Mouse (Mus musculus) liver, embryonic 14.5 days (tissue): ENCODE measurements around the gene Slc17a5. TPM values are rescaled to one million over a fixed set of nuclear protein-coding genes. Genes with fewer than 3 reads are reported as not detected.

Experiments used
- ATAC-seq: fragments of 200-750 bp; cut with Nextera tagmentation; 2 replicates; pipeline ENCODE4 v1.8.0; 2017; ENCODE audit warnings: moderate number of reproducible peaks, mild to moderate bottlenecking, moderate library complexity; ENCODE audit not compliant: insufficient read depth
- DNase-seq, 3 experiments: peaks; one replicate each; pipeline ENCODE4 v3.0.0-alpha.2; 2012 to 2013; ENCODE audit warnings: low read depth in 3 of 3, low spot score in 3 of 3
- H3K27ac ChIP-seq: fragments of 300-500 bp; sonication (generic); 2 replicates; pipeline ENCODE4 v1.5.1; 2014; ENCODE audit warnings: moderate library complexity, mild to moderate bottlenecking, control low read depth, inconsistent platforms
- H3K27me3 ChIP-seq: fragments of 300-500 bp; sonication (generic); 2 replicates; pipeline ENCODE4 v1.6.1; 2014; ENCODE audit warnings: mild to moderate bottlenecking, low read length, moderate library complexity; ENCODE audit not compliant: control insufficient read depth, insufficient read depth
- H3K36me3 ChIP-seq: fragments of 300-500 bp; sonication (generic); replicated peaks from 2 replicates; pipeline ENCODE4 v1.6.1; 2014; ENCODE audit warnings: low read depth; ENCODE audit not compliant: control insufficient read depth, insufficient read depth
- H3K4me1 ChIP-seq, 2 experiments: fragments of 200-500 bp in 1 of 2; fragments of 300-500 bp in 1 of 2; sonication (generic) in 1 of 2; replicated peaks; 2 replicates each; pipeline ENCODE4 v1.6.1; 2012 to 2014; ENCODE audit warnings: antibody characterized with exemption in 1 of 2, inconsistent platforms in 1 of 2, low read length in 1 of 2; ENCODE audit not compliant: control insufficient read depth in 2 of 2, insufficient read depth in 2 of 2
- H3K4me2 ChIP-seq: fragments of 300-500 bp; sonication (generic); 2 replicates; pipeline ENCODE4 v1.6.1; 2014; ENCODE audit warnings: low read depth, mild to moderate bottlenecking, control low read depth, moderate library complexity
- H3K4me3 ChIP-seq, 2 experiments: fragments of 200-500 bp in 1 of 2; fragments of 300-500 bp in 1 of 2; sonication (generic) in 1 of 2; 2 replicates each; pipeline ENCODE4 v1.5.1; 2012 to 2014; ENCODE audit warnings: low read depth in 2 of 2, low read length in 2 of 2, mild to moderate bottlenecking in 2 of 2, control low read depth in 1 of 2, inconsistent platforms in 1 of 2, moderate library complexity in 1 of 2; ENCODE audit not compliant: insufficient read depth in 1 of 2
- H3K9ac ChIP-seq: fragments of 300-500 bp; sonication (generic); replicated peaks from 2 replicates; pipeline ENCODE4 v1.6.1; 2014; ENCODE audit warnings: mild to moderate bottlenecking, control low read depth, moderate library complexity
- H3K9me3 ChIP-seq: fragments of 300-500 bp; sonication (generic); 2 replicates; pipeline ENCODE4 v1.6.1; 2016; ENCODE audit warnings: low read length, mixed read lengths; ENCODE audit not compliant: control insufficient read depth
- CTCF ChIP-seq: IDR thresholded peaks from 2 replicates; pipeline ENCODE4 v1.5.1; 2016; ENCODE audit warnings: antibody characterized with exemption, low read depth, control low read depth
- EP300 ChIP-seq: IDR thresholded peaks from 2 replicates; pipeline ENCODE4 v1.6.1; 2016; ENCODE audit warnings: antibody characterized with exemption, low read depth
- WGBS: fragments of 180-500 bp; shearing (Covaris S2); extraction: QIAGEN DNeasy Blood & Tissue Kit; methylation state at CpG from one replicate; pipeline ENCODE4 v1.1.7; 2014; ENCODE audit not compliant: insufficient replicate concordance; 5-methylcytosine and 5-hydroxymethylcytosine counted together
- polyA plus RNA-seq, 2 experiments: library from polyadenylated mRNA; depleted of rRNA in 1 of 2; stranded (reverse) in 1 of 2; unstranded in 1 of 2; fragments of >200 nt; fragmentation: Nextera tagmentation in 1 of 2; extraction: Ambion mirVana in 1 of 2; gene quantifications; 2 replicates each; pipeline versions ENCODE4 v1.2.1 to v1.2.3; 2012 to 2014

The Slc17a5 gene
- polyA plus RNA-seq, 2 experiments = 2.4 to 3.8 TPM

DNA sequence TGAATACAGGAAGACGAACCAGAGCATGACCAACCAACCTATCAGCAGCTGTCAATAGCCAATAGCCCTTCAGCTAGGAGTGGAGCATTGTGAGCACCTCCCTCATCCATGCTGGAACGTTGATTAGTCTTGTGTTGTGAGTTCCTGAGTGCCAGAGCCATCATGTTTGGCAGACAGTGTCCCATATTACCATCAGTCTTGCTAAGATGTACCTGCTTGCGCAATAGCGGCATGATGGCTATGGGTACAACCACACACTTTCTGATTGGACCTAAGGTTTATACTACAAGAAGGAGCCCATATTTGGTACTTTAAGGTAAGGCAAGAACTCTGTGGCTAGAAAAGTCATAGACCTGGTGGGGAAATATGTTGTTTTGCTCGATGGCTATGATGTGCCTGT is 76.1 kb downstream of the Slc17a5 start:
- WGBS = 78% methylated on average over 5 of the region's 5 CpGs
- TF ChIP-seq EP300 (no peak), CTCF (no peak)
- H3K27ac ChIP-seq = no peak overlapping the region

DNA sequence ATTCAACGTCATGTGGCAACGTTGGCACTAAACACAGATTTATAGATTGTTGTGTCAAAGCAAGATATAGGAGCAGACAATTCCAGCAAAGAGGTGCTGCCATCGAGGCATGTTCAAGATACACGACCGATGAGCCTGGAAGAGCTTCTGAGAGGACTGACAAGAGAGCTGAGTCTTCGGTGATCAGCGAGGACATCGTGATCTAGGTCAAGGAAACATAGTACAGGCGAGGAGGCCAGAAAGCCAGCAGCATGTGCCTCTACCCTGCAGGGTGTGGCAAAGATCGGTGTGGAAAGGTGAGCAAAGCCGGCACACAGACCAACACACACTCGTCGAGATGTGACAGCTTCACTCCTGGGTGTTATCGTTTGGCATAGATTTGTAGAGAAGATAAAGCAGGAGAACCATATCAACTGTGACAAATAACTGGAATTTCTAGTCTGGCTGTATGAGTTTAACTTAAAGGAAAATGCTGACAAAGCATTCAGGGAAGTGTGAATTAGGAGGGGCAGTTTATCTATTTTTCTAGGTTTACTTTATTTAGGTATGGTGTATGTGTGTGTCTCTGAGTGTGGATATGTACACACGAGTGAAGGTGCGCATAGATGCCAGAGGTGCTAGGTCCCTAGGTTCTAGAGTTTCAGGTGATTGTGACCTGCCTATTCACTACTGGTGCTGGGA is 79.6 kb downstream of the Slc17a5 start:
- H3K4me3 ChIP-seq = no peak overlapping the region
- H3K36me3 ChIP-seq = no peaks in the 10 kb centered on the region
- H3K4me1 ChIP-seq = peaks cover 10 to 13% of the 10 kb centered on the region in 2 experiments
- WGBS = 64% methylated on average over 16 of the region's 16 CpGs
- no peaks in the 10 kb centered on the region for H3K27me3 ChIP-seq
- no peak overlapping the region for H3K27ac ChIP-seq
- no peak for TF ChIP-seq EP300
- no peak for TF ChIP-seq CTCF
- no peak for DNase-seq
- no peaks in the 10 kb centered on the region for H3K9me3 ChIP-seq
- no peak overlapping the region for H3K4me2 ChIP-seq
- no peak for ATAC-seq
- no peak overlapping the region for H3K9ac ChIP-seq

More for the DNA sequence above, 76.1 kb downstream of the Slc17a5 start:
- Histone ChIP-seq H3K36me3 (no peaks in the 10 kb centered on the region), H3K4me1 (peaks cover 13 to 26% of the 10 kb centered on the region in 2 experiments), H3K4me2 (no peak overlapping the region), H3K9ac (no peak overlapping the region), H3K4me3 (no peak overlapping the region), H3K27me3 (no peaks in the 10 kb centered on the region), H3K9me3 (no peaks in the 10 kb centered on the region)
- DNase-seq (no peak), ATAC-seq (no peak)

DNA sequence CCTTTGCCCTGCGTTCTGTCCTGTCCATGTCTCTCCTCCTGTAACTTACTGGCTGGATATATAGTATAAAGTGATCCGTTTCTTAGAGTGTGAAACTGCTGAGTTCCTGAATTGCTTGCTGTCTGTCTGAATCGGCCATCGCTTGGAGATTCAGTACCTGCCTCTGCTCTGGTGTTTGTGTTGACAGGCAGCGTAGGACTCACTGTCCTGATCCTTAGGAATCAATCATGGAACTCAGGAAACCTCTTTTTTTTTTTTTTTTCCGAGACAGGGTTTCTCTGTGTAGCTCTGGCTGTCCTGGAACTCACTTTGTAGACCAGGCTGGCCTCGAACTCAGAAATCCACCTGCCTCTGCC is 81.1 kb downstream of the Slc17a5 start:
- Histone ChIP-seq H3K9me3 (no peaks in the 10 kb centered on the region), H3K9ac (peak overlapping the region; percentile 9; the same call in 1 of the 2 replicates), H3K27ac (peak overlapping the region; percentile 36), H3K36me3 (no peaks in the 10 kb centered on the region), H3K4me1 (peaks cover 10 to 17% of the 10 kb centered on the region in 2 experiments), H3K4me3 (no peak overlapping the region), H3K27me3 (no peaks in the 10 kb centered on the region), H3K4me2 (peak overlapping the region; percentile 43)
- ATAC-seq = no peak
- DNase-seq = no peak
- WGBS = 55% methylated on average over 7 of the region's 7 CpGs
- TF ChIP-seq CTCF (no peak), EP300 (no peak)

DNA sequence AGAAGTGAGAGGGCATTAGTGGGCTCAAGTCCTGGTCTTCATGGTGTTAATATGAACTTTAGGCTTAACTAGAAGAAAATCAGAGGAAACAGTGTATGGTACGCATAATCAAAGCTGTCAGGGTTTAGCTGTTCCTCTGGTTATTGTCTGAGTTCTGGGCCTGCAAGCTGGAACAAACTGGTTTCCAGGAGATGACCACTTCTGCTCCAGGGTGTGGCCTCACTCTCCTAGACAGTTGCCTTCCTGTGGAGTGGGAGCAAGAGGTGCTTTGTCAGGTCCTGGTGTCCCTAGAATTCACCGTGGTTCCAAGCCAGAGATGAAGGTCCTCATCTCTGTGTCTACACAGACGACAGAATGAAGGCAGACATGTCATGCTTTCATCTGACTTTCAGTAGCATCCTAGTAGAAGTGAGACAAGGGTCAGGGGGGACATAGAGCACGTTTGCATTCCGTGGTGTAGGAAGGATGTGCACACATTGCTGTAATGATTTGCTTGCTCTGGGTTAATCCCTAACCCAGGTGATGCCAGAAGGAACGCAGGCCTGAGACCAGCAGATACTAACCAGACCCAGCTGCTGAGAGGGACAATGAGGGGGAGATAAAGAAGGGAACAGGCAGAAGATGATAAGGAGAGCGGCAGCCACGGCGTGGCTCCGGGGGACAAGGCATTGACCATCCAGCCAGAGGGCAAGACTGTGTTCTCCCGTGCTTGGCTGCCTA is 81.7 kb downstream of the Slc17a5 start:
- H3K4me1 ChIP-seq = peaks cover 10 to 17% of the 10 kb centered on the region in 2 experiments
- H3K4me3 ChIP-seq = no peak overlapping the region
- DNase-seq (peak in 2 of 3 experiments; percentile 38 to 58), ATAC-seq (peak; percentile 83)
- 21% methylated on average over 11 of the region's 11 CpGs for WGBS
- no peaks in the 10 kb centered on the region for H3K27me3 ChIP-seq
- H3K36me3 ChIP-seq = no peaks in the 10 kb centered on the region
- H3K9me3 ChIP-seq = no peaks in the 10 kb centered on the region
- H3K4me2 ChIP-seq = peak overlapping the region; percentile 43
- peak overlapping the region; percentile 9; the same call in 1 of the 2 replicates for H3K9ac ChIP-seq
- peak overlapping the region; percentile 36 for H3K27ac ChIP-seq
- TF ChIP-seq EP300 = peak; percentile 71
- TF ChIP-seq CTCF = no peak

DNA sequence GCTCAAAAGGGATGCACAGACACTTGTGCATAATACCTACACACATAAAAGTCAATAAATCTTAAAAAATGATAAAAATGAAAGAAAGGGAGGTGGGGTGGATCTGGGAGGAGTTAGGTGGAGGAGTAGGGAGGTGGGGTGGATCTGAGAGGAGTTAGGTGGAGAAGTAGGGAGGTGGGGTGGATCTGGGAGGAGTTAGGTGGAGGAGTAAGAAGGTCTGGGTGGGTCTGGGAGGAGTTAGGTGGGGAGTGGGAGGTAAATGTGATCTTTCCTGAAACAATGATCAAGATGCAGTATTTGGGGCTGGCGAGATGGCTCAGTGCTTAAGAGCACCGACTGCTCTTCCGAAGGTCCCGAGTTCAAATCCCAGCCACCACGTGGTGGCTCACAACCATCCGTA is 82.6 kb downstream of the Slc17a5 start:
- Histone ChIP-seq H3K27ac (no peak overlapping the region), H3K27me3 (no peaks in the 10 kb centered on the region), H3K9me3 (no peaks in the 10 kb centered on the region), H3K4me3 (no peak overlapping the region), H3K4me1 (peaks cover 10 to 17% of the 10 kb centered on the region in 2 experiments), H3K4me2 (no peak overlapping the region), H3K36me3 (no peaks in the 10 kb centered on the region), H3K9ac (no peak overlapping the region)
- 76% methylated on average over 6 of the region's 6 CpGs for whole genome bisulfite sequencing
- DNase-seq (no peak), ATAC-seq (no peak)
- TF ChIP-seq EP300 = no peak
- no peak for TF ChIP-seq CTCF
